Mouse (Mus musculus) lung, embryonic 16.5 days (tissue): ENCODE measurements around the gene Arrb2. TPM values are rescaled to one million over a fixed set of nuclear protein-coding genes. Genes with fewer than 3 reads are reported as not detected.
A peak's percentile ranks its signal among the peaks of the same experiment; 100 is the strongest.

Source experiments
- ATAC-seq: fragments of 200-750 bp; cut with Nextera tagmentation; 2 replicates; pipeline ENCODE4 v1.8.0; 2017; ENCODE audit warnings: low read depth, mild to moderate bottlenecking, moderate library complexity
- H3K27ac ChIP-seq: fragments of 300-500 bp; sonication (generic); 2 replicates; pipeline ENCODE4 v1.5.1; 2014; ENCODE audit warnings: mild to moderate bottlenecking, control low read depth, low read length
- H3K27me3 ChIP-seq: fragments of 300-500 bp; sonication (generic); 2 replicates; pipeline ENCODE4 v1.6.1; 2014; ENCODE audit warnings: low read depth, low read length, mixed read lengths; ENCODE audit not compliant: control insufficient read depth, insufficient read depth
- H3K36me3 ChIP-seq: fragments of 300-500 bp; sonication (generic); 2 replicates; pipeline ENCODE4 v1.6.1; 2014; ENCODE audit warnings: low read length; ENCODE audit not compliant: control insufficient read depth, insufficient read depth
- H3K4me1 ChIP-seq: fragments of 300-500 bp; sonication (generic); replicated peaks from 2 replicates; pipeline ENCODE4 v1.6.1; 2014; ENCODE audit warnings: low read length, mixed read lengths; ENCODE audit not compliant: control insufficient read depth, insufficient read depth
- H3K4me2 ChIP-seq: fragments of 300-500 bp; sonication (generic); 2 replicates; pipeline ENCODE4 v1.6.1; 2014; ENCODE audit warnings: low read depth, low read length, control low read depth
- H3K4me3 ChIP-seq: fragments of 300-500 bp; sonication (generic); 2 replicates; pipeline ENCODE4 v1.5.1; 2014; ENCODE audit warnings: mild to moderate bottlenecking, low read length, control low read depth
- H3K9ac ChIP-seq: fragments of 300-500 bp; sonication (generic); 2 replicates; pipeline ENCODE4 v1.6.1; 2014; ENCODE audit warnings: low read length, control low read depth
- H3K9me3 ChIP-seq: fragments of 300-500 bp; sonication (generic); 2 replicates; pipeline ENCODE4 v1.6.1; 2016; ENCODE audit warnings: low read length; ENCODE audit not compliant: control insufficient read depth
- WGBS: fragments of 180-500 bp; shearing (Covaris S2); extraction: QIAGEN DNeasy Blood & Tissue Kit; methylation state at CpG from one replicate; pipeline ENCODE4 v1.1.7; 2014; 5-methylcytosine and 5-hydroxymethylcytosine counted together
- polyA plus RNA-seq: library from polyadenylated mRNA; unstranded; fragments of >200 nt; fragmentation: Nextera tagmentation; extraction: Ambion mirVana; gene quantifications from 2 replicates; pipeline ENCODE4 v1.2.1, GENCODE M21; 2015

The Arrb2 gene
- polyA plus RNA-seq, 1 experiment from 2014 or later: 15.0 TPM

DNA sequence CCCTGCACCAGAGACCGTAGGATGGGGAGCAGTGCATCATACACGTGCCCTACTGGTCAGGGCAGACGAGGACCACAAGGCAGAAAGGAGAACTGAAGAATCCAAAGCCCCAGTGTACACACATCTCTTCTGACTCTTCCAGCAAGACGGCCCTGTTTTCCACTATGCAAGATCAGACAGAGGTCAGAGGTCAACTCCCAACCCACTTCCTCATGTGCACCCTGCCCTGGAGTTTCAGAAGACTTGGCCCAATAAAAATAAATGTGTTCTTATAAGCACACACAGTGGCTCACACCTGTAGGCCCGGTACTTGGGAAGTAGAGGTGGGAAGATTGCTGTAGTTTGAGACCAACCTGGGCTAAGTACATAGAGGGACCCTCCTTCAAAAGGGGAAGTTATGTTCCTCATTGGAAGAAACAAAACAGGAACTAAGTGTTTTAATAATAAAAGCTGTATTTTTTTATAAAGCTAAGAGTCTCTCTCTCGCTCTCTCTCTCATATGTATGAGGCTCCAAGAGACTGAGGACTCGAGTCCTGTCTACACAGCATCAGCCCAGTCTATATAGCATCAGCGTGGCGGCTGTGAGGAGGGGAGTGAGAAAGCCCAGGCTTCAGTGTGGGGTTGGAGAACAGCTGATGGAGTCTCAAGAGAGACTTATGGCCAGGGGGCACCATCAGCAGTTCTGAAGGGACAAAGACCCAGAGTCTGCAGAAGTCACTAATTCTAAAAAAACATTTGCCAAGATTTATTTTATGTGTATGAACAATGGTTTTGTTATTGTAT, 21.0 kb downstream of the Arrb2 start:
- Histone ChIP-seq H3K4me2 (no peak overlapping the region), H3K4me1 (peaks cover 8% of the 10 kb centered on the region), H3K27me3 (no peaks in the 10 kb centered on the region), H3K9me3 (no peaks in the 10 kb centered on the region), H3K4me3 (no peak overlapping the region), H3K9ac (no peak overlapping the region), H3K36me3 (no peaks in the 10 kb centered on the region), H3K27ac (no peak overlapping the region)
- no peak for ATAC-seq
- WGBS: 82% methylated on average over 9 of the region's 9 CpGs

DNA sequence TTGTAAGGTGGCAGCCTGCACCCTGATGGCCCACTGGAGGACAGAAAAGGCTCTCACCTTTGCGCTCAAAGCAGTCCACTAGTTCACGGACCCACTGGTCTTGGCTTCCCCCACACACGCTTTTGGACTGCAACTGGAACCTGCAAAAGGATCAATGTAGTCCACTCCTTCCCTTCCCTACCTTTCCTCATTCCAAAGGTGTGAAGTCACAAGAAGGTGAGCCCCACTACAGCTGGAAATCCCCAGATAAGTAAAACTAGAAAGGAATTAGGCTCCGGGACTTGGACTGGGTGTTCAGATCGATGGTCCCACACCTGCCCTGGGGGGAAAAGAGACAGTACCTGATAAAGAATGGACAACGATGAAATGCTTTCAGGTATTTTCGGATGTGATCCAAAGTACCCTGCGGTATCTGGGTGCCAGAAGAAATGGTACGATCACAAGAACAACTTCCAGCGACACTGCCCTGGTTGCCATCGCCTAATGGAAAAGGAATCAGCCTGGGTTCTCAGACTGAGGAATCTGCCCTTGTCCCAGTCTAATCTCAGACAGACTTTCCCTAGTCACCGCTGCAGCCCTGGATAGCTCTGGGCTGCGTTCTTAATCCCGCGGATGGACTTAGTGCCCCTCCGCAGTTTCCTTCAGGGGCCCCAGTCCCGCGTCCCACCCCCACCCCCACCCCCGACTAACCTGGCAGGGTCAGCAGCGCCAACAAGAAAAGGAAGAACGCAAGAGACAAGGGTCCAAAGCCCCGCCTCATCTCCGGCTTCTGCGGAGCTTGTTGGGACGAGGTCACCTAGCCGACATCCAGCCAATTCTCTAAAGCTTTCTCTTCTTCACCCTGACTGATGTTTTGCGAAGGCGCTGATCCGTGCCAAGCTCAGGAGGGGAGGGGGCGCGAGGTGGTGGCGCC, 26.5 kb downstream of the Arrb2 start, which contains the start of gene Zmynd15:
Gene Zmynd15, plus strand, starts transcription at position 746 of the 913 bp plus-strand sequence.
- no peaks in the 10 kb centered on the region for H3K36me3 ChIP-seq
- ATAC-seq: peak; percentile 24
- WGBS: 14% methylated on average over 30 of the region's 32 CpGs
- H3K4me3 ChIP-seq: peak within 1 kb of the TSS; percentile 62
- no peak within 1 kb of the TSS for H3K27ac ChIP-seq
- H3K4me1 ChIP-seq: peaks cover 8% of the 10 kb centered on the region
- peak within 1 kb of the TSS; percentile 98 for H3K4me2 ChIP-seq
- no peaks in the 10 kb centered on the region for H3K27me3 ChIP-seq
- no peaks in the 10 kb centered on the region for H3K9me3 ChIP-seq
- H3K9ac ChIP-seq: peak within 1 kb of the TSS; percentile 73

DNA sequence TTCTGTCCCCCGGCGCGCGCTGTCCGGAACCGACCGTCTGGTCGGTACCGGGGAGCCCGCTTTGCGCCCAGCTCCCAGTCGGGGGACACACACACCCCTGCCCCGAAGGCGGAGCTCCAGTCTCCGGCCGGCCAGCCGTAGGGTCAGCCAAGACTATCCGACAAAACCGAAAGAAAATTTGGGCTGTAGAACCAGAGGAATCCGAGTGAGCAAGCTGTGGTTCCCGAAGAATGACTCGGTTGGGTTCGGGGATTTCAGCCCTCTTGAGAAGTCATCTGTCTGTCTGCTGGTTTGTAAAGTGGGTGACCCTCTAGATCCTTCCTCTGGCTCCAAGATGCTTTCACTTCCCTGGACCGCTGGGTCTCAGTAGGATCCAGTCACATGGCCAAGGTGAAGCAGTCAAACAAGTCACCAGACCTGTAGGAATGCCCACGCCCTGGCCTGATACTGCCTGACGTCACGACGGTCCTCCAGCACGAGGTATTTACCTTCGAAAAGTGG, 27.2 kb downstream of the Arrb2 start, which contains the start of gene Cxcl16:
Gene Cxcl16, minus strand, starts transcription at position 384 of the 501 bp plus-strand sequence.
- Histone ChIP-seq H3K4me3 (peak within 1 kb of the TSS; percentile 62), H3K27ac (no peak within 1 kb of the TSS), H3K9ac (peak within 1 kb of the TSS; percentile 73), H3K4me1 (peaks cover 8% of the 10 kb centered on the region), H3K9me3 (no peaks in the 10 kb centered on the region), H3K27me3 (no peaks in the 10 kb centered on the region), H3K36me3 (no peaks in the 10 kb centered on the region), H3K4me2 (peak within 1 kb of the TSS; percentile 98)
- ATAC-seq: peak; percentile 88
- 5% methylated on average over 30 of the region's 30 CpGs for whole genome bisulfite sequencing

DNA sequence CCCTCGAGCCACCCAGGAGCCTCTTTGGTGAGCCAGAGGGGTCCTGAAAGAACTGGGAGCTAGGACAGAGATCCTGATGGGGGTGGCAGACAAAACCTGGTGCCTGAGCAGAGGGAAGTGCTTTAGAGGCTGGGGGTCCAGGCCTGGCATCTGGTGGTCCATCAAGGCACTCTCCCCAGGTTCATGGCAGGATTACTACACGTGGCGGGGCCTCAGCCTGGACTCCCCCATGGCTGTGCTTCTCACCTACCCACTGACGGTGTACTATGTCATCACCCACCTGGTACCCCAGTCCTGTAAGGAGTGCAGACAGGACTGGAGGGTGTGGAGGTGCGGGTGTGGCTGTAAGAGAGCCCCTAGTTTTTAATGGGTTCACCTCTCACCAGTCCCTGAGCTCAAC, 31.5 kb downstream of the Arrb2 start:
- Histone ChIP-seq H3K4me3 (no peak overlapping the region), H3K9me3 (no peaks in the 10 kb centered on the region), H3K9ac (no peak overlapping the region), H3K27me3 (peaks cover 4% of the 10 kb centered on the region), H3K27ac (no peak overlapping the region), H3K4me1 (peaks cover 34% of the 10 kb centered on the region), H3K36me3 (no peaks in the 10 kb centered on the region), H3K4me2 (no peak overlapping the region)
- 79% methylated on average over 5 of the region's 5 CpGs for WGBS
- no peak for ATAC-seq

DNA sequence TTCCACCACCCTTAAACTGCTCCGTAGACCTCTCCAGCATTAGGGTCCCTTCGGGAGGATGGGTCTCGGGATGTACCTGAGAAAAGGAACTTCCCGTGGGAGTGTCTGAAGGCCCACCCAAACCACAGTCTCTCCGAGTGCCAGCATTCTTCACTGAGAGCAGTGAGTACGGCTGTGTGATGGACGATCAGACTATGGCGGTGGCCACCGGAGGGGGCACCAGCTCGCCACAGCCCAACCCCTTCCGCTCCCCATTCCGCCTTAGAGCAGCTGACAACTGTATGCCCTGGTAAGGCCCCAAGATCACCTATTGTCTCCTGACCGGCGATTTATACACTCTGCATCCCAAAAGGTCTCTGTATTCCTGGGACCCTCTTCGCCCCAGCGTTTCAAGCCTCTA, 32.8 kb downstream of the Arrb2 start:
- Histone ChIP-seq H3K36me3 (no peaks in the 10 kb centered on the region), H3K9me3 (no peaks in the 10 kb centered on the region), H3K27me3 (peaks cover 4% of the 10 kb centered on the region), H3K9ac (peak overlapping the region; percentile 56; the same call in 1 of the 2 replicates), H3K4me1 (peaks cover 34% of the 10 kb centered on the region), H3K27ac (no peak overlapping the region), H3K4me3 (peak overlapping the region; percentile 40), H3K4me2 (peak overlapping the region; percentile 72)
- 29% methylated on average over 16 of the region's 16 CpGs for WGBS
- ATAC-seq: no peak

DNA sequence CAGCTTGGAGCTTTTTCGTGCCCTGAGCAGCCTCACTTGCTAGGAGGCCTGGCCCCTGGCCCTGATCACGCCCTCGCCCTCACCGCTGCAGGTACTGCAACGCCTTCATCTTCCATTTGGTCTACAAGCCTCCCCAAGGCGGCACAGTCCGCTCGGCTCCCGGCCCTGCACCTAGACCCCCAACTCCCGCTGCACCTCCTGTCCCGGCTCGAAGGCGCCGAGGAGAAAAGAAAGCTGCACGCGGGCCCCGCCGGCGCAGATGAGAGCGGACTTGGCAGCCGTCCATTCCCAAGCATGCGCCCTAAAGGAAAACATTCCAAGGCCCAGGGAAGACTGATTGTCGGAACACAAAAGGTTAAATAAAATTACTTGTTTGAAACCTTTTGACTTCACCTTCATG, 33.4 kb downstream of the Arrb2 start:
- Histone ChIP-seq H3K36me3 (no peaks in the 10 kb centered on the region), H3K27ac (no peak overlapping the region), H3K4me3 (peak overlapping the region; percentile 40), H3K4me1 (peaks cover 34% of the 10 kb centered on the region), H3K27me3 (peaks cover 4% of the 10 kb centered on the region), H3K9me3 (no peaks in the 10 kb centered on the region), H3K4me2 (peak overlapping the region; percentile 72), H3K9ac (peak overlapping the region; percentile 56)
- peak; percentile 60; the same call in 1 of the 2 replicates for ATAC-seq
- WGBS: 3% methylated on average over 23 of the region's 23 CpGs

DNA sequence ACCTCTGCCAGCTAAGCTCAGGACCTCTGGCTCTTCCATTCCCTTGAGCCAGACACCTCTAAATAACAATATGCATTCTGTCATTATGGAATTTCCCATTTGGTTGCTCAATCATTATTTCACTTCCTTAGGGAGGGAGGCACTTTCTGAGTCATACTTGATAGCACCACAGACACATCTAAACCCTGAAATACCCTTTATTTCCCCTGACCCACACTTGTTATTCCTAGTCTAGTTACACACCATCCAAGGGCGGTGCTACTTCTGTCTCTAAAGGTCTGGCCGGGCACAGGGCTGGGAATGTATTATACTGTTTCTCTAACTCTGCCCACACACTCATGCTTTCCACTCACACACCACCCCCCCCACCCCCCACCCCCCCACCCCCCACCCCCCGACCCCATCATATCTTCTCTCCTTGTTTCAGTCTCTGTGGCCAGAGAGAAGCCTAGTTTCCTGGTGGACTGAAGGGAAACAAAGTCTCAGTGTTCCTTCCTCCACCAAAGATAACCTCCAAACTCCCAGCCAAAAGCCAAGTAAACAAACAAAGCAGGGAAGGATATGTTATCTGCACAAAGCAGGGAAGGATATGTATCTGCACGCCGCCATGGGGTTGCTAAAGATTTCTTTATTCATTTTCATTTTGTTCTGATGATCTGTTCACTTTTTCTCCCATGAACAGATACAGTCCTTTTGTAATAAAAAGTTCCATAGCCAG, 35.6 kb downstream of the Arrb2 start:
- H3K9me3 ChIP-seq: no peaks in the 10 kb centered on the region
- no peak overlapping the region for H3K9ac ChIP-seq
- H3K4me3 ChIP-seq: no peak overlapping the region
- H3K4me1 ChIP-seq: peaks cover 34% of the 10 kb centered on the region
- H3K27ac ChIP-seq: peak overlapping the region; percentile 47; the same call in 1 of the 2 replicates
- no peaks in the 10 kb centered on the region for H3K36me3 ChIP-seq
- WGBS: 53% methylated on average over 4 of the region's 5 CpGs
- H3K27me3 ChIP-seq: peaks cover 4% of the 10 kb centered on the region
- no peak for ATAC-seq
- no peak overlapping the region for H3K4me2 ChIP-seq

DNA sequence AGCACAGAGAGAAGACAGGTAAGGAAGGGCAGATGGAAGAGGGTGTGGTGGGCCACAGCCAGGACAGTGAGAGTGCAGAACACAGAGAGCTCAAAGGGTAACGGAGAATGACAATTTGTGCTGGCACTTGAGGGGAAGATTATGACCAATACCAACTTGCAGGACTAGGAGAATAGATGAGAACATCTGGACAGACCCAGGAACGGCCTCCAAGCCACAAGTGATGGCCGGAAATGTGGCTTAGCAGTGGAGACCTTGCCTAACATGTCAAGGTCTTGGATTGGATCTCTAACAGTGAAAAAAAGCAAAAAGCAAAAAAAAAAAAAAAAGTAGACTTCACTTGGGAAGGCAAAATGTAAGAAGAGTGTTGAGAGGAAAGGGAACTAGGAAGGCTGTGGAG, 37.3 kb downstream of the Arrb2 start:
- ATAC-seq: no peak
- no peaks in the 10 kb centered on the region for H3K9me3 ChIP-seq
- no peak overlapping the region for H3K9ac ChIP-seq
- peaks cover 4% of the 10 kb centered on the region for H3K27me3 ChIP-seq
- peaks cover 34% of the 10 kb centered on the region for H3K4me1 ChIP-seq
- no peak overlapping the region for H3K27ac ChIP-seq
- no peak overlapping the region for H3K4me3 ChIP-seq
- WGBS: 88% methylated on average over 3 of the region's 3 CpGs
- H3K36me3 ChIP-seq: no peaks in the 10 kb centered on the region
- no peak overlapping the region for H3K4me2 ChIP-seq
